Mouse (Mus musculus) hindlimb bud, embryonic 11.5 days (tissue): ENCODE measurements around the gene Hk3.

Experiments used
- DNase-seq: peaks from one replicate; pipeline ENCODE4 v3.0.0-alpha.2; 2012; ENCODE audit warnings: low read depth, low spot score; ENCODE audit errors: extremely low spot score

Gene Hk3

GRCm38 (mm10) chr13:55004646-55005045 is 16.5 kb downstream of the Hk3 start:
- no peak for DNase-seq

- no peak for DNase-seq
Measured at GRCm38 (mm10) chr13:55002090-55002489, 19.1 kb downstream of the Hk3 start.

GRCm38 (mm10) chr13:55000433-55000832 is 20.8 kb downstream of the Hk3 start:
- no peak for DNase-seq

GRCm38 (mm10) chr13:54997568-54997967 is 23.6 kb downstream of the Hk3 start:
- DNase-seq = no peak

- no peak for DNase-seq
Measured at GRCm38 (mm10) chr13:54995161-54995560, 26.0 kb downstream of the Hk3 start.

GRCm38 (mm10) chr13:54994576-54994975 is 26.6 kb downstream of the Hk3 start:
- DNase-seq = no peak

GRCm38 (mm10) chr13:54992215-54992614 is 29.0 kb downstream of the Hk3 start:
- no peak for DNase-seq

GRCm38 (mm10) chr13:54988181-54988760 is 32.9 kb downstream of the Hk3 start:
- DNase-seq = no peak

GRCm38 (mm10) chr13:54987405-54987804 is 33.8 kb downstream of the Hk3 start:
- no peak for DNase-seq

- DNase-seq = no peak
Measured at GRCm38 (mm10) chr13:54983614-54984013, 37.6 kb downstream of the Hk3 start.

GRCm38 (mm10) chr13:54983001-54983400 is 38.2 kb downstream of the Hk3 start:
- DNase-seq = no peak

- no peak for DNase-seq
Measured at GRCm38 (mm10) chr13:54980957-54981356, 40.2 kb downstream of the Hk3 start.

GRCm38 (mm10) chr13:54978804-54979203 is 42.4 kb downstream of the Hk3 start:
- no peak for DNase-seq

- DNase-seq = no peak
Measured at GRCm38 (mm10) chr13:54975546-54975945, 45.6 kb downstream of the Hk3 start.

- DNase-seq = peak; percentile 33
Measured at GRCm38 (mm10) chr13:54970521-54971247, 50.5 kb downstream of the Hk3 start.

GRCm38 (mm10) chr13:54969513-54969912 is 51.7 kb downstream of the Hk3 start:
- DNase-seq = no peak

GRCm38 (mm10) chr13:54968636-54969035 is 52.5 kb downstream of the Hk3 start:
- DNase-seq = no peak

- DNase-seq = no peak
Measured at GRCm38 (mm10) chr13:54967501-54967900, 53.7 kb downstream of the Hk3 start.

- no peak for DNase-seq
Measured at GRCm38 (mm10) chr13:54965256-54965655, 55.9 kb downstream of the Hk3 start.

- DNase-seq = no peak
Measured at GRCm38 (mm10) chr13:54960491-54960890, 60.7 kb downstream of the Hk3 start.

- DNase-seq = no peak
Measured at GRCm38 (mm10) chr13:54959842-54960241, 61.3 kb downstream of the Hk3 start.

GRCm38 (mm10) chr13:54959059-54959701 is 62.0 kb downstream of the Hk3 start:
- DNase-seq = no peak
